21 mouse cellular contexts compared by ENCODE assay signal in the genomic region with DNA sequence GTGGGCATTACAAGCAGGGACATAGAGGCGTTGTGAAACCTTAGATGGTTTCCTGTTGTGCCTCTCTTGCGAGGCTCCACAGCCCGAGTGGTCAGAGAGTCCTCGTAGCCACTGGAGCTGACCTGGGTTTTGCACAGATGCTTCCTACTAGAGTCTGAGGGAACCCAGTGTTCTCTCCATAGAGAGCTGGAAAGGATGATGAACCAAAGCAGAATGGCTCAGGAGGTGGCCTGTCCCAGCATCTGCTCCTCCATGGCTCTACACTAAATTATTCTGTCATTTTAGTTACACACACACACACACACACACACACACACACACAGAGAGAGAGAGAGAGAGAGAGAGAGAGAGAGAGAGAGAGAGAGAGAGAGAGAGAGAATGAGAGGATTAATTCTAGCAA. TPM values are rescaled to one million over a fixed set of nuclear protein-coding genes. Genes with fewer than 3 reads are reported as not detected.
DNase-seq lines count a peak whose midpoint lies in the region; ATAC-seq and TF ChIP-seq lines count a peak whose summit lies in the region.
"Had no signal": no experiment of that assay in that cellular context is flagged by ENCODE, and none has a peak within 500 bp of the region (broad histone marks: within the 10 kb centered on the region; RNA-seq: fewer than 3 reads in every experiment).

No protein-coding gene starts in this region.

- H3K9me3 ChIP-seq in midbrain, postnatal 0 days (ENCODE audit: low read length), result no peaks in the 10 kb centered on the region
- H3K9me3 ChIP-seq in midbrain, embryonic 11.5 days (ENCODE audit: control insufficient read depth, low read length), result no peaks in the 10 kb centered on the region
- H3K9me3 ChIP-seq: embryonic facial prominence, embryonic 10.5 days; forebrain, embryonic 13.5 days; heart, embryonic 13.5 days had no signal

- no peak overlapping the region for H3K27ac ChIP-seq in midbrain, postnatal 0 days (ENCODE audit: low read depth, low read length)
- H3K27ac ChIP-seq in midbrain, embryonic 11.5 days (ENCODE audit: low read depth, low read length), result no peak overlapping the region
- H3K27ac ChIP-seq: embryonic facial prominence, embryonic 10.5 days; forebrain, embryonic 13.5 days; gastrocnemius, adult 2 months; heart, embryonic 13.5 days had no signal

- H3K27me3 ChIP-seq in midbrain, postnatal 0 days (ENCODE audit: insufficient read depth, low read length), result no peaks in the 10 kb centered on the region
- no peaks in the 10 kb centered on the region; the same call in 1 of the 2 replicates for H3K27me3 ChIP-seq in midbrain, embryonic 11.5 days (ENCODE audit: control insufficient read depth, insufficient read depth, low read length)
- H3K27me3 ChIP-seq: forebrain, embryonic 13.5 days had no signal

- H3K4me2 ChIP-seq in midbrain, postnatal 0 days (ENCODE audit: low read depth, low read length, poor library complexity, severe bottlenecking), result no peak overlapping the region
- H3K4me2 ChIP-seq in midbrain, embryonic 11.5 days, result no peak overlapping the region
- H3K4me2 ChIP-seq: forebrain, embryonic 13.5 days; heart, embryonic 13.5 days had no signal

- 77% methylated on average over 4 of the region's 4 CpGs for WGBS in midbrain, postnatal 0 days
- 83% methylated on average over 4 of the region's 4 CpGs for WGBS in midbrain, embryonic 11.5 days

- H3K36me3 ChIP-seq in midbrain, postnatal 0 days (ENCODE audit: insufficient read depth, low read length), result no peaks in the 10 kb centered on the region
- H3K36me3 ChIP-seq in midbrain, embryonic 11.5 days (ENCODE audit: control insufficient read depth, insufficient read depth, low read length), result no peaks in the 10 kb centered on the region
- H3K36me3 ChIP-seq: embryonic facial prominence, embryonic 10.5 days; heart, embryonic 13.5 days had no signal

- H3K4me3 ChIP-seq in midbrain, postnatal 0 days (ENCODE audit: low read depth, low read length), result no peak overlapping the region
- no peak overlapping the region for H3K4me3 ChIP-seq in midbrain, embryonic 11.5 days (ENCODE audit: low read depth, low read length)
- H3K4me3 ChIP-seq: embryonic facial prominence, embryonic 10.5 days; forebrain, embryonic 13.5 days; gastrocnemius, adult 2 months; heart, embryonic 13.5 days had no signal

- no peaks in the 10 kb centered on the region for H3K4me1 ChIP-seq in midbrain, postnatal 0 days (ENCODE audit: insufficient read depth, low read length)
- no peaks in the 10 kb centered on the region for H3K4me1 ChIP-seq in midbrain, embryonic 11.5 days (ENCODE audit: control insufficient read depth, insufficient read depth, low read length)
- H3K4me1 ChIP-seq: forebrain, embryonic 13.5 days; heart, embryonic 13.5 days had no signal

- TF ChIP-seq CTCF in midbrain, postnatal 0 days (IDR thresholded peaks at IDR 0.05), result no peak

- H3K9ac ChIP-seq in midbrain, postnatal 0 days (replicated peaks; ENCODE audit: low read length, poor library complexity, severe bottlenecking), result no peak overlapping the region
- no peak overlapping the region for H3K9ac ChIP-seq in midbrain, embryonic 11.5 days (ENCODE audit: low read length)
- H3K9ac ChIP-seq: forebrain, embryonic 13.5 days; forebrain, postnatal 0 days; heart, embryonic 13.5 days had no signal

- DNase-seq in midbrain, postnatal 0 days (ENCODE audit: low spot score), result peak; percentile 26
- DNase-seq in midbrain, embryonic 11.5 days (ENCODE audit: low spot score, missing footprints), result no peak
- peak; percentile 57 for DNase-seq in cerebellum, adult 9-10 months
- peak; percentile 32 to 41 for DNase-seq in cerebellum, postnatal 25 days
- no peak for DNase-seq in left cerebral cortex, adult 11 months (ENCODE audit: low spot score)
- DNase-seq in lung, postnatal 10 days, result no peak
- DNase-seq: adrenal gland, adult 8-10 months; adrenal gland, postnatal 36 days; forebrain, postnatal 0 days; gastrocnemius, adult 2 months; gastrocnemius, postnatal 25 days; heart, adult 11 months; heart, postnatal 36 days; kidney, adult 11 months had no signal

- ATAC-seq in midbrain, postnatal 0 days (ENCODE audit: low FRiP score), result no peak
- ATAC-seq in midbrain, embryonic 11.5 days (ENCODE audit: low FRiP score), result no peak
- ATAC-seq: forebrain, embryonic 13.5 days; forebrain, postnatal 0 days; hindbrain, embryonic 16.5 days had no signal

RNA-seq across cellular contexts. Expression of a gene that starts 3.4 kb away (rescaled TPM):
- total RNA-seq in midbrain, postnatal 0 days (2014; rRNA removed), result 0.11 TPM in 1 of 2 replicates, not detected in the other
- 0.06 and 0.10 TPM in 2 replicates for polyA plus RNA-seq in midbrain, postnatal 0 days (2015; fragmentation: Nextera tagmentation; extraction: Ambion mirVana)
- polyA plus RNA-seq in midbrain, embryonic 11.5 days (2014; fragmentation: Nextera tagmentation; extraction: Ambion mirVana), result 0.05 and 0.08 TPM in 2 replicates
- total RNA-seq: ES-E14; forebrain, postnatal 0 days; gastrocnemius, adult 2 months; gastrocnemius, postnatal 25 days; heart, postnatal 36 days had no signal
- polyA plus RNA-seq: forebrain, embryonic 13.5 days; heart, embryonic 13.5 days; heart, postnatal 0 days had no signal

RNA-seq across cellular contexts. Expression of a gene that starts 28.3 kb away (rescaled TPM):
- 0.05 TPM in 1 of 2 replicates, not detected in the other for total RNA-seq in midbrain, postnatal 0 days (2014; rRNA removed)
- polyA plus RNA-seq in midbrain, postnatal 0 days (2015; fragmentation: Nextera tagmentation; extraction: Ambion mirVana), result not detected in 2 replicates
- not detected in 2 replicates for polyA plus RNA-seq in midbrain, embryonic 11.5 days (2014; fragmentation: Nextera tagmentation; extraction: Ambion mirVana)
- total RNA-seq: adrenal gland, adult 8-10 months; adrenal gland, postnatal 36 days; forebrain, postnatal 0 days; gastrocnemius, adult 2 months; gastrocnemius, postnatal 25 days; heart, postnatal 36 days had no signal
- polyA plus RNA-seq: embryonic facial prominence, embryonic 10.5 days; forebrain, embryonic 13.5 days; forebrain, postnatal 0 days; hindbrain, embryonic 11.5 days; hindbrain, embryonic 16.5 days had no signal

RNA-seq across cellular contexts. Expression of a gene that starts 40.5 kb away (rescaled TPM):
- 18.5 and 20.0 TPM in 2 replicates for total RNA-seq in midbrain, postnatal 0 days (2014; rRNA removed)
- polyA plus RNA-seq in midbrain, postnatal 0 days (2015; fragmentation: Nextera tagmentation; extraction: Ambion mirVana), result 10.3 and 10.4 TPM in 2 replicates
- 0.04 and 0.06 TPM in 2 replicates for polyA plus RNA-seq in midbrain, embryonic 11.5 days (2014; fragmentation: Nextera tagmentation; extraction: Ambion mirVana)
- polyA plus RNA-seq: embryonic facial prominence, embryonic 10.5 days had no signal

Comparison
In these comparisons a context has a peak if more than half of its experiments do, and no peak if none do; other contexts are left out.
1. DNase-seq: peak in midbrain, postnatal 0 days (single experiment), cerebellum, adult 9-10 months (single experiment) and cerebellum, postnatal 25 days (2 of 2); none in midbrain, embryonic 11.5 days (single experiment), left cerebral cortex, adult 11 months (single experiment) and lung, postnatal 10 days (single experiment).
2. RNA of a gene that starts 40.5 kb away (polyA plus RNA-seq): 10.3 to 10.4 TPM in midbrain, postnatal 0 days; 0.04 to 0.06 TPM in midbrain, embryonic 11.5 days; every median in the first group is over 10 times any median in the second.